Mouse (Mus musculus): ENCODE results near the gene Camsap3. TPM values are rescaled to one million over a fixed set of nuclear protein-coding genes. Genes with fewer than 3 reads are reported as not detected.

The Camsap3 gene
- total and polyA plus RNA-seq, 3 experiments, result 0.36 to 0.51 TPM; not detected in 1

- H3K4me3 ChIP-seq (replicated peaks in 1 of 3; ENCODE audit: low read depth in 2 of 3, low read length in 2 of 3, poor library complexity in 1 of 3), result no peak overlapping the region
- H3K79me2 ChIP-seq (replicated peaks; ENCODE audit: control insufficient read depth, extremely low read depth, insufficient read depth, poor library complexity, severe bottlenecking), result no peaks in the 10 kb centered on the region
- no peak overlapping the region for H3K9ac ChIP-seq (ENCODE audit: insufficient read depth, low read depth)
- H3K27ac ChIP-seq (ENCODE audit: insufficient read depth, low read depth), result no peak overlapping the region
- in situ Hi-C loops (cut with MboI; ENCODE audit: low pct_ligation_motif_present, low pct_unique_long_range_greater_than_20kb, low sequenced_read_pairs), result no loop called here
- no peak overlapping the region for H3K4me2 ChIP-seq (ENCODE audit: insufficient read depth, low read depth, poor library complexity, severe bottlenecking)
- no peaks in the 10 kb centered on the region for H3K9me3 ChIP-seq (replicated peaks; ENCODE audit: low read length)
- TF ChIP-seq MAX (IDR thresholded peaks at IDR 0.05; ENCODE audit: low read length) (no peak), ZKSCAN1 (IDR thresholded peaks at IDR 0.05; ENCODE audit: borderline replicate concordance, low read depth, low read length) (no peak), SIN3A (IDR thresholded peaks at IDR 0.05; ENCODE audit: low read length) (no peak), NELFE (IDR thresholded peaks at IDR 0.05; ENCODE audit: low read depth, low read length) (no peak), ZC3H11A (IDR thresholded peaks at IDR 0.05; ENCODE audit: low read depth, low read length) (no peak), GABPA (IDR thresholded peaks at IDR 0.05; ENCODE audit: insufficient replicate concordance, low read depth, low read length) (no peak), PAX5 (IDR thresholded peaks at IDR 0.05; ENCODE audit: low read length) (no peak), EP300 (IDR thresholded peaks at IDR 0.05; ENCODE audit: low read length) (no peak), RAD21 (IDR thresholded peaks at IDR 0.05; ENCODE audit: low read depth, low read length) (no peak), ZMIZ1 (IDR thresholded peaks at IDR 0.05; ENCODE audit: low read depth, low read length) (no peak), E2F4 (IDR thresholded peaks at IDR 0.05; ENCODE audit: insufficient replicate concordance, low read depth, low read length) (no peak), CTCF (conservative IDR thresholded peaks at IDR 0.05 in 1 of 2, IDR thresholded peaks at IDR 0.05 in 1 of 2; ENCODE audit: low read depth in 2 of 2, low read length in 2 of 2) (no peak), SMC3 (IDR thresholded peaks at IDR 0.05; ENCODE audit: low read depth, low read length) (no peak), TCF12 (IDR thresholded peaks at IDR 0.05; ENCODE audit: low read depth, low read length) (no peak), KAT2A (IDR thresholded peaks at IDR 0.05; ENCODE audit: insufficient replicate concordance, low read length) (no peak), USF1 (IDR thresholded peaks at IDR 0.05; ENCODE audit: low read depth, low read length) (no peak), UBTF (IDR thresholded peaks at IDR 0.05; ENCODE audit: low read depth, low read length) (no peak)
- dilution Hi-C loops (cut with MboI; ENCODE audit: extremely low pct_ligation_motif_present, extremely low pct_unique_long_range_greater_than_20kb, low sequenced_read_pairs), result no loop called here
- no peak for DNase-seq (ENCODE audit: extremely low read depth)
- H3K36me3 ChIP-seq (replicated peaks in 1 of 2; ENCODE audit: control insufficient read depth in 1 of 2, insufficient read depth in 1 of 2, low read length in 1 of 2), result no peaks in the 10 kb centered on the region
- H3K27me3 ChIP-seq (replicated peaks), result no peaks in the 10 kb centered on the region
- peaks cover 0 to 9% of the 10 kb centered on the region in 2 experiments; a peak in 2 of 4 replicates for H3K4me1 ChIP-seq (ENCODE audit: control insufficient read depth in 1 of 2, insufficient read depth in 2 of 2)
Measured at GRCm38 (mm10) chr8:3648990-3649389, 61.9 kb downstream of the Camsap3 start.

GRCm38 (mm10) chr8:3652845-3653244 is 65.8 kb downstream of the Camsap3 start:
- Histone ChIP-seq H3K9me3 (replicated peaks; ENCODE audit: low read length) (no peaks in the 10 kb centered on the region), H3K9ac (ENCODE audit: insufficient read depth, low read depth) (no peak overlapping the region), H3K4me1 (ENCODE audit: control insufficient read depth in 1 of 2, insufficient read depth in 2 of 2) (peaks cover 5 to 16% of the 10 kb centered on the region in 2 experiments), H3K36me3 (replicated peaks in 1 of 2; ENCODE audit: control insufficient read depth in 1 of 2, insufficient read depth in 1 of 2, low read length in 1 of 2) (no peaks in the 10 kb centered on the region), H3K4me2 (ENCODE audit: insufficient read depth, low read depth, poor library complexity, severe bottlenecking) (no peak overlapping the region), H3K4me3 (replicated peaks in 1 of 3; ENCODE audit: low read depth in 2 of 3, low read length in 2 of 3, poor library complexity in 1 of 3) (no peak overlapping the region), H3K79me2 (replicated peaks; ENCODE audit: control insufficient read depth, extremely low read depth, insufficient read depth, poor library complexity, severe bottlenecking) (no peaks in the 10 kb centered on the region), H3K27me3 (replicated peaks) (no peaks in the 10 kb centered on the region), H3K27ac (ENCODE audit: insufficient read depth, low read depth) (no peak overlapping the region)
- no peak for DNase-seq (ENCODE audit: extremely low read depth)
- dilution Hi-C loops (cut with MboI; ENCODE audit: extremely low pct_ligation_motif_present, extremely low pct_unique_long_range_greater_than_20kb, low sequenced_read_pairs) (no loop called here), in situ Hi-C loops (cut with MboI; ENCODE audit: low pct_ligation_motif_present, low pct_unique_long_range_greater_than_20kb, low sequenced_read_pairs) (no loop called here)
- TF ChIP-seq MYC (IDR thresholded peaks at IDR 0.05; ENCODE audit: low read depth, low read length) (no peak), ZKSCAN1 (IDR thresholded peaks at IDR 0.05; ENCODE audit: borderline replicate concordance, low read depth, low read length) (no peak), HCFC1 (IDR thresholded peaks at IDR 0.05; ENCODE audit: low read depth, low read length) (no peak), IRF4 (IDR thresholded peaks at IDR 0.05; ENCODE audit: low read depth, low read length) (no peak), JUN (IDR thresholded peaks at IDR 0.05; ENCODE audit: insufficient read depth, low read depth, low read length) (no peak), TBP (conservative IDR thresholded peaks at IDR 0.05; ENCODE audit: low read depth, low read length) (no peak), NELFE (IDR thresholded peaks at IDR 0.05; ENCODE audit: low read depth, low read length) (no peak), USF1 (IDR thresholded peaks at IDR 0.05; ENCODE audit: low read depth, low read length) (no peak), ELF1 (IDR thresholded peaks at IDR 0.05; ENCODE audit: low read depth, low read length) (no peak), KAT2A (IDR thresholded peaks at IDR 0.05; ENCODE audit: insufficient replicate concordance, low read length) (no peak), UBTF (IDR thresholded peaks at IDR 0.05; ENCODE audit: low read depth, low read length) (no peak), ETS1 (conservative IDR thresholded peaks at IDR 0.05; ENCODE audit: low read depth, low read length) (no peak), MAX (IDR thresholded peaks at IDR 0.05; ENCODE audit: low read length) (no peak), CHD2 (IDR thresholded peaks at IDR 0.05; ENCODE audit: low read length) (no peak), RCOR1 (conservative IDR thresholded peaks at IDR 0.05; ENCODE audit: low read depth, low read length) (no peak), ZNF384 (IDR thresholded peaks at IDR 0.05; ENCODE audit: low read depth, low read length) (no peak), CHD1 (IDR thresholded peaks at IDR 0.05; ENCODE audit: low read depth, low read length) (no peak)
